Mouse (Mus musculus) liver, embryonic 14.5 days (tissue): ENCODE measurements at regions not wholly inside any gene's neighbourhood (a gene's known extent, or its start where the extent isn't known, plus 50 kb on each side); places are given as distances from the start of the nearest gene placed in this dataset.

ENCODE experiments used
- CTCF ChIP-seq: IDR thresholded peaks from 2 replicates; pipeline ENCODE4 v1.5.1; 2016; ENCODE audit warnings: antibody characterized with exemption, low read depth, control low read depth
- EP300 ChIP-seq: IDR thresholded peaks from 2 replicates; pipeline ENCODE4 v1.6.1; 2016; ENCODE audit warnings: antibody characterized with exemption, low read depth

- TF ChIP-seq CTCF (no peak), EP300 (no peak)
Observed at GRCm38 (mm10) chr11:52533379-52533778, 137.2 kb downstream of the 9530068E07Rik start.
